Comparison of ENCODE assay signal across 16 mouse cellular contexts in genomic region chr10:99395411-99395810, GRCm38 (mm10).
"Had no signal": no experiment of that assay in that cellular context is flagged by ENCODE, and none has a peak within 500 bp of the region (broad histone marks: within the 10 kb centered on the region; RNA-seq: fewer than 3 reads in every experiment).

No protein-coding gene starts in this region.

- H3K4me3 ChIP-seq: kidney, embryonic 15.5 days; liver, embryonic 13.5 days; midbrain, embryonic 12.5 days; myocyte; neural tube, embryonic 13.5 days; stomach, embryonic 15.5 days had no signal

- H3K27ac ChIP-seq: kidney, embryonic 15.5 days; liver, embryonic 13.5 days; midbrain, embryonic 12.5 days; neural tube, embryonic 13.5 days had no signal

- DNase-seq: kidney, adult 8-10 months; kidney, postnatal 10 days; kidney, postnatal 36 days; liver, embryonic 13.5 days; lung, adult 2 months; lung, postnatal 14 days; lung, postnatal 4 days; retina, postnatal 1 day; right cerebral cortex, postnatal 25 days; spleen, adult 18-20 months; thymus, postnatal 25 days had no signal
